Mouse (Mus musculus): ENCODE measurements around the gene Retsat. TPM values are rescaled to one million over a fixed set of nuclear protein-coding genes. Genes with fewer than 3 reads are reported as not detected.

Retsat gene
- polyA plus RNA-seq, 1 experiment from 2014 or later: 16.4 TPM

- no peaks in the 10 kb centered on the region for H3K4me1 ChIP-seq (ENCODE audit: control insufficient read depth, insufficient read depth, low read length)
- H3K4me2 ChIP-seq (ENCODE audit: low read depth, low read length): no peak overlapping the region
- no peak overlapping the region for H3K4me3 ChIP-seq (ENCODE audit: low read depth, low read length)
- no peak overlapping the region for H3K9ac ChIP-seq (ENCODE audit: low read depth, low read length)
- 71% methylated on average over 11 of the region's 11 CpGs for WGBS
- ATAC-seq (ENCODE audit: low read depth): no peak
- H3K27me3 ChIP-seq (replicated peaks; ENCODE audit: control insufficient read depth, insufficient read depth, low read length): no peaks in the 10 kb centered on the region
- no peak for DNase-seq (ENCODE audit: low spot score)
- H3K36me3 ChIP-seq (ENCODE audit: control insufficient read depth, insufficient read depth, low read length): peaks cover 36% of the 10 kb centered on the region; the same call in 1 of the 2 replicates
- no peaks in the 10 kb centered on the region for H3K9me3 ChIP-seq (ENCODE audit: control insufficient read depth, low read length)
- H3K27ac ChIP-seq (replicated peaks; ENCODE audit: low read depth, low read length): no peak overlapping the region
Observed at GRCm38 (mm10) chr6:72581625-72582382, 16.5 kb upstream of the Retsat start.

DNA sequence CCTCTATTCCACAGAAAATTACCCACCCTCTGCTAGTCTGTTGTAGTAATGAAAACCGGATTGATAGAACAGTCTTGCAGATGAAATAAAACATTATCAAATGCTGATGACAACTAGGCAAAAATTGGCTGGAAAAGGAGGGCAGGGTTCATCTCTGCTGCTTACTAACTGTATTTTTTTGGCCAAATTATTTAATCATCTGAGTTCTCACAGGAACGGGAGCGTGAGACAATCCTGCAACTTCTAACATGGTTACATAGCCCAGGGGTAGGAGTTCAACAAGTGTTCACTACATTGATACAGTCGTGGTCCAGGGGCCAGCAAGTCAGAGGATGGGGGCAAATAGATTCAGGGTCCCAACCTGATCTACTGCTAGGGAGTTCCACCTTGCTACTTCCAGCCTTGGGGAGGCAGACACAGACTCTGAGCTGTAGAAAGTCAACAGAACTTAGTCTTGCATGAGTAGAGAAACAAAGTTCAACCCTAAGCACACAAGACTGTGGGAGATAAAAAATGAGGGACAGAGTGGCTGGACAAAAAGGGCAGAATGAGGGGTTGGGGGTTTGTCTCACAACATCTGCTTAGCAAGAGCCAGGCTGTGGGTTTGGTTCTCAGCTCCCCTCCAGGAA lies 14.9 kb upstream of the Retsat start:
- no peaks in the 10 kb centered on the region for H3K27me3 ChIP-seq (replicated peaks; ENCODE audit: control insufficient read depth, insufficient read depth, low read length)
- H3K9ac ChIP-seq (ENCODE audit: low read depth, low read length): no peak overlapping the region
- DNase-seq (ENCODE audit: low spot score) (no peak), ATAC-seq (ENCODE audit: low read depth) (no peak)
- no peaks in the 10 kb centered on the region for H3K9me3 ChIP-seq (ENCODE audit: control insufficient read depth, low read length)
- H3K36me3 ChIP-seq (ENCODE audit: control insufficient read depth, insufficient read depth, low read length): peaks cover 34% of the 10 kb centered on the region
- no peak overlapping the region for H3K4me2 ChIP-seq (ENCODE audit: low read depth, low read length)
- WGBS: 81% methylated on average over 4 of the region's 4 CpGs
- H3K4me3 ChIP-seq (ENCODE audit: low read depth, low read length): no peak overlapping the region
- H3K4me1 ChIP-seq (ENCODE audit: control insufficient read depth, insufficient read depth, low read length): no peaks in the 10 kb centered on the region
- no peak overlapping the region for H3K27ac ChIP-seq (replicated peaks; ENCODE audit: low read depth, low read length)

- Histone ChIP-seq H3K9me3 (ENCODE audit: control insufficient read depth, low read length) (no peaks in the 10 kb centered on the region), H3K9ac (ENCODE audit: low read depth, low read length) (no peak overlapping the region), H3K36me3 (ENCODE audit: control insufficient read depth, insufficient read depth, low read length) (peaks cover 27% of the 10 kb centered on the region), H3K4me3 (ENCODE audit: low read depth, low read length) (no peak overlapping the region), H3K27ac (replicated peaks; ENCODE audit: low read depth, low read length) (no peak overlapping the region), H3K4me1 (ENCODE audit: control insufficient read depth, insufficient read depth, low read length) (no peaks in the 10 kb centered on the region), H3K27me3 (replicated peaks; ENCODE audit: control insufficient read depth, insufficient read depth, low read length) (no peaks in the 10 kb centered on the region), H3K4me2 (ENCODE audit: low read depth, low read length) (no peak overlapping the region)
- WGBS: 73% methylated on average over 11 of the region's 11 CpGs
- DNase-seq (ENCODE audit: low spot score): no peak
- ATAC-seq (ENCODE audit: low read depth): no peak
Observed at GRCm38 (mm10) chr6:72584154-72584553, 14.1 kb upstream of the Retsat start.

DNA sequence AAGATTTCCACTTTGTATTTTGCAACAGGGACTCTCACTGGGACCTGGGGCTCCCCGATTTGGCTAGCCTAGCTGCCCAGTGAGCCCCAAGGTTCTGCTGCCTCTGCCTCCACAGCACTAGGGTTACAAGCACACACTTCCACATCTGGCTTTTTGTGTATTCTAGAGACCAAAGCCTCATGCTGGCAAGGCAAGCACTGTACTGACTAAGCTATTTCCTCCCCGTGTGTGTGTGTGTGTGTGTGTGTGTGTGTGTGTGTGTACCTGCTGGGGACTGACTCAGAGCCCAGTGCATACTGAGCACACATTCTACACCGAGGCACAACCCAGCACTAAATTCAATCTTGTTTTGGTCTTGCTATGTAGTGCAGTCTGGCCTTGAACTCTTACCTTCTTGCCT lies 11.6 kb upstream of the Retsat start:
- DNase-seq (ENCODE audit: low spot score): no peak
- no peak for ATAC-seq (ENCODE audit: low read depth)
- Histone ChIP-seq H3K4me2 (ENCODE audit: low read depth, low read length) (no peak overlapping the region), H3K4me1 (ENCODE audit: control insufficient read depth, insufficient read depth, low read length) (no peaks in the 10 kb centered on the region), H3K9me3 (ENCODE audit: control insufficient read depth, low read length) (no peaks in the 10 kb centered on the region), H3K9ac (ENCODE audit: low read depth, low read length) (no peak overlapping the region), H3K4me3 (ENCODE audit: low read depth, low read length) (no peak overlapping the region), H3K27me3 (replicated peaks; ENCODE audit: control insufficient read depth, insufficient read depth, low read length) (no peaks in the 10 kb centered on the region), H3K27ac (replicated peaks; ENCODE audit: low read depth, low read length) (no peak overlapping the region), H3K36me3 (ENCODE audit: control insufficient read depth, insufficient read depth, low read length) (peaks cover 18% of the 10 kb centered on the region)
- WGBS: 67% methylated on average over 3 of the region's 3 CpGs

DNA sequence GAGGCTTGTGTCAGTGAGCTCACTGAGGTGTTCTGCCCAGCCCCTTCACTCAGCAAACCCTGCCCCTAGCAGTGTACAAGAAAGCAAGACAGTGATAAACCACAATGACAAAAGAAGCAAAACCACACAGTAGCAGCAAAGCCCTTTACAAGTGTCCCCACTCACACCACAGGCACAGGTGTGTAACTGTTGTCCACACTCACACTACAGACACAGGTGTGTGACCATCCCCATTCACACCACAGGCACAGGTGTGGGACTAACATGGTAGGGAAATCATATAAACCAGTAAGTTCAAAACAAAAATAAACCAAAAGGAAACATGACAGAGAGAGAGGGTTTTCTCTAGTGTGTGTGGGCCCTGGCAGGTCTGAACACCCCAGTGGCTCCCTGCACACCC lies 10.0 kb upstream of the Retsat start:
- H3K27me3 ChIP-seq (replicated peaks; ENCODE audit: control insufficient read depth, insufficient read depth, low read length): no peaks in the 10 kb centered on the region
- no peak overlapping the region for H3K4me3 ChIP-seq (ENCODE audit: low read depth, low read length)
- H3K36me3 ChIP-seq (ENCODE audit: control insufficient read depth, insufficient read depth, low read length): peaks cover 18% of the 10 kb centered on the region
- no peak overlapping the region for H3K4me2 ChIP-seq (ENCODE audit: low read depth, low read length)
- DNase-seq (ENCODE audit: low spot score) (no peak), ATAC-seq (ENCODE audit: low read depth) (no peak)
- H3K9ac ChIP-seq (ENCODE audit: low read depth, low read length): no peak overlapping the region
- no peak overlapping the region for H3K27ac ChIP-seq (replicated peaks; ENCODE audit: low read depth, low read length)
- H3K9me3 ChIP-seq (ENCODE audit: control insufficient read depth, low read length): no peaks in the 10 kb centered on the region
- no peaks in the 10 kb centered on the region for H3K4me1 ChIP-seq (ENCODE audit: control insufficient read depth, insufficient read depth, low read length)

GRCm38 (mm10) chr6:72590111-72590510 lies 8.2 kb upstream of the Retsat start:
- Histone ChIP-seq H3K27ac (replicated peaks; ENCODE audit: low read depth, low read length) (no peak overlapping the region), H3K4me2 (ENCODE audit: low read depth, low read length) (no peak overlapping the region), H3K4me3 (ENCODE audit: low read depth, low read length) (no peak overlapping the region)

DNA sequence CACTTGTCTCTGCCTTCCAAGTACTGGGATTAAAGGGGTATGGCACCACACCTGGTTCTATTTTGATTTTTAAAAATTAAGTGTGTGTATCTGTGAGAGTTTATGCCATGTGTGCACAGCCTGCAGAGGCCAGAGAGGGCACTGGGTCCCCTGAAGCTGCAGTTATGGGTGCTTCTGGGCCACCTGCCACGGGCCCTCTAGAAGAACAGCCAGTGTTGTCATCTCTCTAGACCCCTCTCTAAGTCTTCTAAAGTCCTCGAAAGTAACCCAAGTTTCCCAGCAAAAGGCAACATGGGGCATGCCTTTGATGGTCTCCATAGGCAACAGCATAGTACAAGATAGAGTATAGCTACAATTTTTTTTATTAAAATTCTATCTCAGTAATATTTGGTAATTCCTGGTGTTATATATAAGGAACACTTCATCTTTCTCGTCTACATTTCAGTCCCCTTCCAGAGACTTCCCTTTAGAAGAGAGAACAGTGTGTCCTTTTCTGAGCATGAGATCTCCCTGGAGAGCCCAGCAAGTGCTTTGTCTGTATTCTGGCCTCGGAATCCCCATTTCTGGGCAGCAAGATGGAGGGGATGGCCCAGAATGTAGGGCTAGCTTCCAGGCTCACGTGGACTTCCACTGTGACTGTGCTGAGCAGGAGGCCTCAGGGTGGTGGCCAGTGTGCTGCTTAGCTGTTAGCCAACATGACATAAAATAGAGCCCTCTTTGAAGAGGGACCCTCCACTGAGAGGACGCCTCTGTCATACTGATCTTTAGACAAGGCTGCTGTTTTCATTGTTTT lies 5.1 kb upstream of the Retsat start:
- Histone ChIP-seq H3K9ac (ENCODE audit: low read depth, low read length) (no peak overlapping the region), H3K27me3 (replicated peaks; ENCODE audit: control insufficient read depth, insufficient read depth, low read length) (no peaks in the 10 kb centered on the region), H3K4me3 (ENCODE audit: low read depth, low read length) (no peak overlapping the region), H3K4me2 (ENCODE audit: low read depth, low read length) (no peak overlapping the region), H3K4me1 (ENCODE audit: control insufficient read depth, insufficient read depth, low read length) (peaks cover 9% of the 10 kb centered on the region), H3K27ac (replicated peaks; ENCODE audit: low read depth, low read length) (no peak overlapping the region), H3K9me3 (ENCODE audit: control insufficient read depth, low read length) (no peaks in the 10 kb centered on the region), H3K36me3 (ENCODE audit: control insufficient read depth, insufficient read depth, low read length) (no peaks in the 10 kb centered on the region)
- DNase-seq (ENCODE audit: low spot score) (no peak), ATAC-seq (ENCODE audit: low read depth) (no peak)
- 75% methylated on average over 6 of the region's 6 CpGs for WGBS

More at GRCm38 (mm10) chr6:72590111-72590510, 8.2 kb upstream of the Retsat start:
- DNase-seq (ENCODE audit: low spot score) (no peak), ATAC-seq (ENCODE audit: low read depth) (no peak)
- Histone ChIP-seq H3K9ac (ENCODE audit: low read depth, low read length) (no peak overlapping the region), H3K4me1 (ENCODE audit: control insufficient read depth, insufficient read depth, low read length) (no peaks in the 10 kb centered on the region), H3K36me3 (ENCODE audit: control insufficient read depth, insufficient read depth, low read length) (peaks cover 11% of the 10 kb centered on the region), H3K9me3 (ENCODE audit: control insufficient read depth, low read length) (no peaks in the 10 kb centered on the region), H3K27me3 (replicated peaks; ENCODE audit: control insufficient read depth, insufficient read depth, low read length) (no peaks in the 10 kb centered on the region)

GRCm38 (mm10) chr6:72593914-72594313 lies 4.4 kb upstream of the Retsat start:
- Histone ChIP-seq H3K4me2 (ENCODE audit: low read depth, low read length) (no peak overlapping the region), H3K4me1 (ENCODE audit: control insufficient read depth, insufficient read depth, low read length) (peaks cover 9% of the 10 kb centered on the region), H3K36me3 (ENCODE audit: control insufficient read depth, insufficient read depth, low read length) (no peaks in the 10 kb centered on the region), H3K27me3 (replicated peaks; ENCODE audit: control insufficient read depth, insufficient read depth, low read length) (no peaks in the 10 kb centered on the region), H3K9ac (ENCODE audit: low read depth, low read length) (no peak overlapping the region), H3K9me3 (ENCODE audit: control insufficient read depth, low read length) (no peaks in the 10 kb centered on the region), H3K27ac (replicated peaks; ENCODE audit: low read depth, low read length) (no peak overlapping the region), H3K4me3 (ENCODE audit: low read depth, low read length) (no peak overlapping the region)
- DNase-seq (ENCODE audit: low spot score) (no peak), ATAC-seq (ENCODE audit: low read depth) (no peak)
- 56% methylated on average over 5 of the region's 5 CpGs for WGBS
